Mouse (Mus musculus): ENCODE data around the gene Prss3.
"Not testable (repeated sequence)": the region's sequence is repeated elsewhere in the genome, so short reads cannot be mapped to it uniquely, and the experiment has no call there.

Gene Prss3

DNA sequence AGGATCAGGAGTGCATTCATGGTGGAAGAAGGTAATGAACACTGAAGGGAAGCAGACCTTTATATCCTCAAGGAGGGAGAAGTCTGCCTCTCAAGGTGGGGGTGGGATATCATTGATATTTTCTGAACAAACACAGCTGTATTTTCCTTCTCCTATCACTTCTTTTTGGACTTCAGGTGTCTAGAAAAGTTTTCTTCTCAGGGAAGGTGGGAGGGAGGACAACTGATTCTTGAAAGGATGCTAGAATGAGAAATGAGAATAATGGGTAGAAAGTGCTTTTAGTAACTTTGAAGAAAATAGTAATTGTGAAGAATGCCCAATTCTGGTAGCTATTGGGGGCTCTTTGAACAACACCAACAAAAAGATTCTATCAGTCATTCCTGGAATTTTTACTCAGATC, at the start of gene Prss3:
Gene Prss3, minus strand, starts transcription at position 101 of the 400 bp plus-strand sequence.
- DNase-seq (ENCODE audit: low spot score in 2 of 2): not testable (repeated sequence)

DNA sequence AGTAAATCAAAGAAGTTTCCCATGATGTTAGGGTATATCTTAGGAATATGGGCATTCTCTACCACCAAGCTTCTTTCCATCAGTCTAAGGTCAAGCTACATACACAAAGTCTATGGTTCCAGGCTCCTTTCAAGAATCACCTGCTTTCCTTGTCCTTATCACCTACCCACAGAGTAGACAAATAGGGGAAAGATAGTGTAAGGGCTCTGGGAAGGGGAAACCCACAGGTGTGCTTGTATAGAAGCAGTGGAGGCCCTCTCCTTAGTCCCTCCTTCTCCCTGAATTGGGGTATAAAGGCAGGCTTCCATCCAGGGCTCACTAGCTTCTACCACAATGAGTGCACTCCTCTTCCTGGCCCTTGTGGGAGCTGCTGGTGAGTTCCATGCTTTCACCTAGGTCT, 14.6 kb upstream of the Prss3 start, which contains the start of gene Gm5771:
Gene Gm5771, plus strand, starts transcription at position 301 of the 400 bp plus-strand sequence.
- DNase-seq (ENCODE audit: low spot score in 2 of 2): not testable (repeated sequence)

DNA sequence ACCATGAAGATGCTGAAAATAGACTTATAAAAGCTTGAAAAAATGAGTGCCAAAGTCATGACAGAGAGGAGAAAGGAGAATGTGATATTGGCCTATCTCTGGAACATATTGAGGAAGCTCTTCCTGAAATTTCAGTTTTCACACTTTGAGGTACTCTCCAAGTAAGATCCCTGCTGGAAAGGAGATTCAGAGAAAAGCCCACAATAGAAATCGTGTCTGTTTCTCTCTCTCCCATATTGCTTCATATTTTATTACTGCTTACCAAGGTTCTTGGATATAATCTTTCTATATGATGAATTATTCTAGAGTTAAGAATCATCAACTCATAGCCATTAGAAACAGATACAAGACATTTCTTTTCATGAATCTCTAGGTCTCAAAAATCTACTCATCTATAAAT, 14.2 kb upstream of the Prss3 start:
- DNase-seq (ENCODE audit: low spot score in 2 of 2): not testable (repeated sequence)

DNA sequence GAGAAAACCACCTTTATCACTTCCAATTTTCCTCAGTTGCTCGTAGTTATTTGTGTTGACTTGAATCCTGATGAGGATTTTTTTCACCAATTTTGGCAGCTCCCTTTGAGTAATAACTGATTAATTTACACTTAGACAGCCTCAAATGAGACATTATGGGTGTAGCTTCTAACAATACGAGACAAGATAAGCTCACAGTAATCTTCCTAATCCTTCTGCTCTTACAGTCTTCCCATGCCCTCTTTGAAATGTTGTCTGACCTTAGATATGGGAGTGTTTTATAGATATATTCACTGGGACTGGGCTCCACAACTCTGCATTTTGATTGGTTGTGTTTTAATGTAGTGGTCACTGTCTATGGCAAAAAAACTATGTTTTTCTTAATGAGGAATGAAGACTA, 9.3 kb upstream of the Prss3 start:
- DNase-seq (ENCODE audit: low spot score in 2 of 2): no peak

DNA sequence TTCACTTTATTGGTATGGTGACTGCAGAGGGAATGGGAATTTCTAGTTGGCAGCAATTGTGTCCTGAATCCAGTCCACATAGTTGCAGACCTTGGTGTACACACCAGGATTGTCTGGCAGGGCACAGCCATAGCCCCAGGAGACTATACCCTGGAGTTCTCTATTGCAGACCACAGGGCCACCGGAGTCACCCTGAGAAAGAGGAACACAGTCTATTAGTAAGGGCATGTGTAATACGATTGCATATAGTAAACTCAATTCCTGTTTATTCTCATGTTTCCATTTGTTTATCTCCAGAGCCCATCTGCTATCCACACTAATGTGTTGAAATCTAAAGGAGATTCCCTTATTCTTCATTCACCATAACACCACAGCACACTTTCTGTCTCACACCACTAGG, 3.7 kb downstream of the Prss3 start:
- not testable (repeated sequence) for DNase-seq (ENCODE audit: low spot score in 2 of 2)

DNA sequence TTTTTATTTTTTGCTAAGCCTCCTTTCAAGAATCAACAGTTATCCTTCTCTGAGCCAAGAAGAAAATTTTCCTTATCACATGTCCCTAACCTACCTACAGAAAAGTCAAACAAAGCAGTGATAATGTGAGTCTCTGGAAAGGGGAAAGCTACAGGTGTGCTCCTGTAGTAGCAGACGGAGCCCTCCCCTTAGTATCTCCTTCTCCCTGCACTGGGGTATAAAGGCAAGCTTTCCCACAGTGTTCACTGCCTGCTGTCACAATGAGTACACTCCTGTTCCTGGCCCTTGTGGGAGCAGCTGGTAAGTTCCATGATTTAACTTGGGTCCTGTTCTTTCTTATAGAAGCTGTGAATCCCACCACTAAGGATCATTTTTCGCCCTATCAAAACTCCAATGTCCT, 23.5 kb downstream of the Prss3 start, which contains the start of gene Try10:
Gene Try10, plus strand, starts transcription at position 174 of the 400 bp plus-strand sequence.
- DNase-seq (ENCODE audit: low spot score in 2 of 2): no peak

Measured in urinary bladder, postnatal 4 days (tissue).